Mouse (Mus musculus): Measurements from ENCODE around the gene Ybx1. TPM values are rescaled to one million over a fixed set of nuclear protein-coding genes. Genes with fewer than 3 reads are reported as not detected.
"Not testable (repeated sequence)": the region's sequence is repeated elsewhere in the genome, so short reads cannot be mapped to it uniquely, and the experiment has no call there.

Gene Ybx1
- polyA plus RNA-seq, 1 experiment from 2014 or later: 1,318 TPM

- 8% methylated on average over 6 of the region's 6 CpGs for WGBS
- H3K4me3 ChIP-seq (replicated peaks): peak overlapping the region; percentile 100
- ATAC-seq (ENCODE audit: low FRiP score): no peak
- no peaks in the 10 kb centered on the region for H3K9me3 ChIP-seq
- peaks cover 26% of the 10 kb centered on the region for H3K4me1 ChIP-seq
- H3K36me3 ChIP-seq (replicated peaks): peaks cover 10% of the 10 kb centered on the region
- H3K4me2 ChIP-seq: peak overlapping the region; percentile 67
- peak overlapping the region; percentile 99 for H3K9ac ChIP-seq
- peak overlapping the region; percentile 88 for H3K27ac ChIP-seq
- H3K27me3 ChIP-seq: no peaks in the 10 kb centered on the region
Observed at GRCm38 (mm10) chr4:119295134-119295453, 690 bp upstream of the Ybx1 start.

- H3K36me3 ChIP-seq (replicated peaks): peaks cover 14% of the 10 kb centered on the region
- peak overlapping the region; percentile 83 for H3K4me2 ChIP-seq
- peaks cover 29% of the 10 kb centered on the region for H3K4me1 ChIP-seq
- under 1% methylated on average over 59 of the region's 80 CpGs for WGBS
- H3K9ac ChIP-seq: peak overlapping the region; percentile 99
- H3K9me3 ChIP-seq: no peaks in the 10 kb centered on the region
- H3K27me3 ChIP-seq: no peaks in the 10 kb centered on the region
- ATAC-seq (ENCODE audit: low FRiP score): peak; percentile 45
- peak overlapping the region; percentile 94 for H3K27ac ChIP-seq
- peak overlapping the region; percentile 100 for H3K4me3 ChIP-seq (replicated peaks)
Observed at GRCm38 (mm10) chr4:119293574-119294258, 688 bp downstream of the Ybx1 start.

- Histone ChIP-seq H3K4me2 (peak overlapping the region; percentile 83), H3K27me3 (no peaks in the 10 kb centered on the region), H3K4me1 (peaks cover 33% of the 10 kb centered on the region), H3K36me3 (replicated peaks) (peaks cover 19% of the 10 kb centered on the region), H3K9ac (peak overlapping the region; percentile 99), H3K9me3 (no peaks in the 10 kb centered on the region), H3K27ac (peak overlapping the region; percentile 94), H3K4me3 (replicated peaks) (peak overlapping the region; percentile 100)
- 3% methylated on average over 24 of the region's 24 CpGs for WGBS
- no peak for ATAC-seq (ENCODE audit: low FRiP score)
Observed at GRCm38 (mm10) chr4:119292771-119293573, 1.4 kb downstream of the Ybx1 start.

GRCm38 (mm10) chr4:119291921-119292320 lies 2.5 kb downstream of the Ybx1 start:
- peak overlapping the region; percentile 83 for H3K4me2 ChIP-seq
- WGBS: 71% methylated on average over 1 of the region's 1 CpGs
- H3K4me1 ChIP-seq: peaks cover 33% of the 10 kb centered on the region
- no peak for ATAC-seq (ENCODE audit: low FRiP score)
- peak overlapping the region; percentile 99 for H3K9ac ChIP-seq
- H3K9me3 ChIP-seq: no peaks in the 10 kb centered on the region
- peaks cover 25% of the 10 kb centered on the region for H3K36me3 ChIP-seq (replicated peaks)
- no peak overlapping the region for H3K27ac ChIP-seq
- no peaks in the 10 kb centered on the region for H3K27me3 ChIP-seq
- peak overlapping the region; percentile 100 for H3K4me3 ChIP-seq (replicated peaks)

GRCm38 (mm10) chr4:119285336-119285735 lies 9.1 kb downstream of the Ybx1 start:
- no peak overlapping the region for H3K4me3 ChIP-seq (replicated peaks)
- H3K4me1 ChIP-seq: peaks cover 9% of the 10 kb centered on the region; the same call in 1 of the 2 replicates
- H3K9ac ChIP-seq: no peak overlapping the region
- no peak for ATAC-seq (ENCODE audit: low FRiP score)
- no peak overlapping the region for H3K27ac ChIP-seq
- peaks cover 69% of the 10 kb centered on the region for H3K36me3 ChIP-seq (replicated peaks)
- no peak overlapping the region for H3K4me2 ChIP-seq
- no peaks in the 10 kb centered on the region for H3K27me3 ChIP-seq
- H3K9me3 ChIP-seq: no peaks in the 10 kb centered on the region
- 81% methylated on average over 2 of the region's 2 CpGs for WGBS

GRCm38 (mm10) chr4:119284861-119285260 lies 9.5 kb downstream of the Ybx1 start:
- WGBS: 86% methylated on average over 1 of the region's 1 CpGs
- Histone ChIP-seq H3K4me3 (replicated peaks) (no peak overlapping the region), H3K27ac (no peak overlapping the region), H3K4me1 (peaks cover 7% of the 10 kb centered on the region; the same call in 1 of the 2 replicates), H3K4me2 (no peak overlapping the region), H3K36me3 (replicated peaks) (peaks cover 71% of the 10 kb centered on the region), H3K9me3 (no peaks in the 10 kb centered on the region), H3K9ac (no peak overlapping the region), H3K27me3 (no peaks in the 10 kb centered on the region)
- no peak for ATAC-seq (ENCODE audit: low FRiP score)

GRCm38 (mm10) chr4:119278784-119279183 lies 15.6 kb downstream of the Ybx1 start:
- 93% methylated on average over 15 of the region's 15 CpGs for WGBS

GRCm38 (mm10) chr4:119275726-119276125 lies 18.7 kb downstream of the Ybx1 start:
- H3K36me3 ChIP-seq (replicated peaks): peaks cover 93% of the 10 kb centered on the region
- H3K27me3 ChIP-seq: no peaks in the 10 kb centered on the region
- no peak overlapping the region for H3K4me3 ChIP-seq (replicated peaks)
- no peaks in the 10 kb centered on the region for H3K4me1 ChIP-seq
- H3K4me2 ChIP-seq: no peak overlapping the region
- no peaks in the 10 kb centered on the region for H3K9me3 ChIP-seq
- 91% methylated on average over 2 of the region's 2 CpGs for WGBS
- H3K9ac ChIP-seq: no peak overlapping the region
- H3K27ac ChIP-seq: no peak overlapping the region
- ATAC-seq (ENCODE audit: low FRiP score): no peak

More at GRCm38 (mm10) chr4:119278784-119279183, 15.6 kb downstream of the Ybx1 start:
- H3K4me2 ChIP-seq; H3K9ac ChIP-seq; H3K27ac ChIP-seq; ATAC-seq (ENCODE audit: low FRiP score); H3K4me1 ChIP-seq; H3K4me3 ChIP-seq (replicated peaks); H3K9me3 ChIP-seq; H3K27me3 ChIP-seq: not testable (repeated sequence)
- H3K36me3 ChIP-seq (replicated peaks): peaks cover 93% of the 10 kb centered on the region

- Histone ChIP-seq H3K36me3 (replicated peaks) (peaks cover 95% of the 10 kb centered on the region), H3K27ac (no peak overlapping the region), H3K4me2 (no peak overlapping the region), H3K9me3 (no peaks in the 10 kb centered on the region), H3K9ac (no peak overlapping the region), H3K4me3 (replicated peaks) (no peak overlapping the region), H3K4me1 (no peaks in the 10 kb centered on the region), H3K27me3 (no peaks in the 10 kb centered on the region)
- 86% methylated on average over 2 of the region's 2 CpGs for WGBS
- no peak for ATAC-seq (ENCODE audit: low FRiP score)
Observed at GRCm38 (mm10) chr4:119275226-119275625, 19.2 kb downstream of the Ybx1 start.

- no peak overlapping the region for H3K9ac ChIP-seq
- H3K4me2 ChIP-seq: no peak overlapping the region
- peaks cover 94% of the 10 kb centered on the region for H3K36me3 ChIP-seq (replicated peaks)
- no peak for ATAC-seq (ENCODE audit: low FRiP score)
- no peak overlapping the region for H3K27ac ChIP-seq
- 94% methylated on average over 1 of the region's 1 CpGs for WGBS
- no peak overlapping the region for H3K4me3 ChIP-seq (replicated peaks)
- H3K27me3 ChIP-seq: no peaks in the 10 kb centered on the region
- no peaks in the 10 kb centered on the region for H3K4me1 ChIP-seq
- H3K9me3 ChIP-seq: no peaks in the 10 kb centered on the region
Observed at GRCm38 (mm10) chr4:119274627-119275026, 19.8 kb downstream of the Ybx1 start.

- WGBS: 77% methylated on average over 13 of the region's 13 CpGs
- no peaks in the 10 kb centered on the region for H3K27me3 ChIP-seq
- H3K27ac ChIP-seq: no peak overlapping the region
- H3K4me2 ChIP-seq: no peak overlapping the region
- ATAC-seq (ENCODE audit: low FRiP score): no peak
- no peak overlapping the region for H3K4me3 ChIP-seq (replicated peaks)
- H3K4me1 ChIP-seq: no peaks in the 10 kb centered on the region
- H3K9ac ChIP-seq: no peak overlapping the region
- peaks cover 29% of the 10 kb centered on the region for H3K36me3 ChIP-seq (replicated peaks)
- no peaks in the 10 kb centered on the region for H3K9me3 ChIP-seq
Observed at GRCm38 (mm10) chr4:119266606-119267005, 27.8 kb downstream of the Ybx1 start.

- H3K4me1 ChIP-seq: no peaks in the 10 kb centered on the region; the same call in 1 of the 2 replicates
- ATAC-seq (ENCODE audit: low FRiP score): no peak
- H3K4me3 ChIP-seq (replicated peaks): no peak overlapping the region
- WGBS: 73% methylated on average over 3 of the region's 3 CpGs
- no peaks in the 10 kb centered on the region for H3K9me3 ChIP-seq
- H3K36me3 ChIP-seq (replicated peaks): 0 out of 2 replicates have a peak, but pooled peaks cover 3% of the 10 kb centered on the region
- no peak overlapping the region for H3K4me2 ChIP-seq
- H3K27me3 ChIP-seq: no peaks in the 10 kb centered on the region
- H3K9ac ChIP-seq: no peak overlapping the region
- no peak overlapping the region for H3K27ac ChIP-seq
Observed at GRCm38 (mm10) chr4:119263459-119263858, 30.9 kb downstream of the Ybx1 start.

All from forebrain, embryonic 12.5 days (tissue).